Mouse (Mus musculus) c-Kit-positive CD71-negative TER-119-negative erythroid progenitor cells, embryonic 14.5 days (primary cell): ENCODE data around the gene Ap4s1.
"Not testable (repeated sequence)": the region's sequence is repeated elsewhere in the genome, so short reads cannot be mapped to it uniquely, and the experiment has no call there.

Experiments
- DNase-seq: peaks from one replicate; pipeline ENCODE4 v3.0.0-alpha.2; 2013; ENCODE audit warnings: low read depth

Gene Ap4s1

GRCm38 (mm10) chr12:51690893-51691844 is at the start of gene Ap4s1:
Ap4s1 (plus strand) TSS chr12:51691033.
- peak; percentile 41 for DNase-seq

- DNase-seq = peak; percentile 38
Observed at GRCm38 (mm10) chr12:51641871-51642270, 49.0 kb upstream of the Ap4s1 start.

DNA sequence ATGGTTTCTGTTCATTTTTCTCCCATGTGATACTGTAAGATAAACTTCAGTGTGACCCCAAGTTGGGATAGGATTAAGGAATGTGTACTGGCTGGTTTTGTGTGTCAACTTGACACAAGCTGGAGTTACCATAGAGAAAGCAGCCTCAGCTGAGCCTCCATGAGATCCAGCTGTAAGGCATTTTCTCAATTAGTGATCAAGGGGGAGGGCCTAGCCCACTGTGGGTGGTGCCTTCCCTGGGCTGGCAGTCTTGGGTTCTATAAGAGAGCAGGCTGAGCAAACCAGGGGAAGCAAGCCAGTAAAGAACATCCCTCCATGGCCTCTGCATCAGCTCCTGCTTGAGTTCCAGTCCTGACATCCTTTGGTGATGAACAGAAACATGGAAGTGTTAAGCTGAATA is 41.4 kb upstream of the Ap4s1 start:
- DNase-seq = not testable (repeated sequence)

- DNase-seq = no peak
Observed at GRCm38 (mm10) chr12:51655944-51656465, 34.8 kb upstream of the Ap4s1 start.

- no peak for DNase-seq
Observed at GRCm38 (mm10) chr12:51663011-51663410, 27.8 kb upstream of the Ap4s1 start.

GRCm38 (mm10) chr12:51663908-51664307 is 26.9 kb upstream of the Ap4s1 start:
- no peak for DNase-seq

- DNase-seq = no peak
Observed at GRCm38 (mm10) chr12:51666708-51667430, 24.0 kb upstream of the Ap4s1 start.

DNA sequence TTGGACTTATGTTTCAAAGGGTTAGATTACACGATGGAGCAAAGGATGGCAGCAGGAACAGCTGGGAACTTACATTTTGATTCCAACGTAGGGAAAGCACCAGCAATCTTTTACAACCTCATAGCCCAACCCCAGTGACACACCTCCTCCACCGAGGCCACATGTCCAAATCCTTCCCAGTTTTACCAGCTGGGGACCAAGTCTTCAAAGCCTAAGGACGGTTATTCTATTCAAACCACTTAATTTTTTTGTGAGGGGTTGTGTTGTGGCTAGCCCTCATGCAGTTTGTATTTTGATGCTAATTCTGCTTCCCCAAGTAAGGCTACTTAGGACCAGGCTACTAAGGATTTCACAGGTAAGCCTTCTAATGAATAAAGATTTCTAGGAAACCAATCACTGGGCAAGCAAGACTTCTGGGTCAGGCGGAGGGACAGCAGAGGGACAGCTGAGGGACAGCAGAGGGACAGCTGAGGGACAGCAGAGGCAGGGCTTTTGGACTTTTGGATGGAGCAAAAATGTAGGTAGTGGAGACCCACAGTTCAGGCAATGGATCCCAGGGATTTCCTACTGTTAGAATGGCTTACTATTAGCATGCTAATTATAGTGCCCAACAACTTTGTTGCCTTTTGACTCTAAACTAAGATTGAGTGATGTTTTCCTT is 19.5 kb upstream of the Ap4s1 start:
- no peak for DNase-seq

- DNase-seq = no peak
Observed at GRCm38 (mm10) chr12:51673270-51673669, 17.6 kb upstream of the Ap4s1 start.

- DNase-seq = no peak
Observed at GRCm38 (mm10) chr12:51676442-51676841, 14.4 kb upstream of the Ap4s1 start.

GRCm38 (mm10) chr12:51678844-51679243 is 12.0 kb upstream of the Ap4s1 start:
- DNase-seq = no peak

DNA sequence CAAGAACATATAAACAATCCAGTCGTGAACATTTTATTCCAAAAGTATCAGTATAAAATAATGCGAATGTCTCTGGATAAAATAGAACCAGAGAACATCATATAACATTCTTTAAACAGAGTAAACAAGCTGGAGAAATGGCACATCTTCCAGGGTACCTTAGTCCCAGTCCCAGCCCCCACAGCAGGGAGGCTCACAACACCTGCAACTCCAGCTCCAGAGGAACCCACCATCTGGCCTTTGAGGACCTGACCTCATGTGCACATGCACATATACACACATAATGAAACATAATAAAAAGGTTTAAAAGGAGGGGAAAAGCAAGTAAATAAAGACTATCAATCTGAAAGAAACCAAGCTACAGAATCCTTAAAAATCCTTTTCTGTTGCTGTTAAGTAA is 2.3 kb upstream of the Ap4s1 start:
- no peak for DNase-seq

- DNase-seq = peak; percentile 91
Observed at GRCm38 (mm10) chr12:51691845-51692632, 1.2 kb downstream of the Ap4s1 start, which contains the start of gene Strn3. Strn3 (minus strand) TSS chr12:51691897.

DNA sequence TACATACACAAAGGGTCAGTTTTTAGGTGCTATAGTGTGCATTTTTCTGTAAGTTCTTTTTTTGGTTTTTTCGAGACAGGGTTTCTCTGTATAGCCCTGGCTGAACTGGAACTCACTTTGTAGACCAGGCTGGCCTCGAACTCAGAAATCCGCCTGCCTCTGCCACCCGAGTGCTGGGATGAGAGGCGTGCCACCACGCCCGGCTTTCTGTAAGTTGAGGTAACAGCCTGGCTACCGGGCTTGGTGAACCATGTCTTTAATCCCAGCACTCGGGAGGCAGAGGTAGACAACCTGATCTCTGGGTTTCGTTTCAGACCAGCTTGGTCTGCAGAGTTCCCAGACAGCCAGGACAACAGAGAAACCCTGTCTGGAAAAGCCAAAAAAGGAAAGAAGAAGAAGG is 2.0 kb downstream of the Ap4s1 start:
- not testable (repeated sequence) for DNase-seq

DNA sequence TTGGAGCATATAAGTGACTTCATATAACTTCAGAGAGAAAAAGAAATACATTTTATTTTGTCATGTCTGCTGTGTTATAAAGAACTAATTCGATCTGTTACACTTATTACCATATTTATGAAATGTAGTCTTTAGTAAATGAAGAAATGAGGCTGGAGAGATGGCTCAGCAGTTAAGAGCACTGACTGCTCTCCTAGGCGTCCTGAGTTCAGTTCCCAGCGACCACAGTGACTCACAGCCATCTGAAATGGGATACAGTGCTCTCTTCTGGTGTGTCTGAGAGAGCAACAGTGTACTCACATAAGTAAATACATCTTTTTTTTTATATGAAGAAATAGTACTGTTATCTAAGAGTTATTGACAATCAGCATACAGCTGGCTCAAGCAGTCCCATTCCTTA is 2.6 kb downstream of the Ap4s1 start:
- no peak for DNase-seq

DNA sequence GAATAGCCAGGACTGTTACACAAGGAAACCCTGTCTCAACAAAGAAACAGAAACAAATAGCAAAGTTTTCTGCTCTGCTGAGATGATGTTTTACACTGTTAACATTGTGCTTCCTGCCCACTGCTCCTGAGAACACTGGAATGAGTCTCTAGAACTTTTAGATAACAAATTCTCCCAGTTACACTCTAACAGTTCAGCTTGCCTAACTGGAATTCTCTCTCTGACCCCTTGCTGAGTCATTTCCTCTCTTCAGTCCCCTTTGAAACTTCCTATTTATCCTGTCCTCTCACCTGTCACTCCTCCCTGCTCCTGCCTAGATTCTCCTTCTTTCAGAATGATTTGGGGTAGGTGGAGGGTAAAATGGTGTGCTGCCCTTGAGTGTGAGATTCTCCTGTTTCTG is 3.3 kb downstream of the Ap4s1 start:
- DNase-seq = no peak

GRCm38 (mm10) chr12:51694966-51695365 is 4.1 kb downstream of the Ap4s1 start:
- DNase-seq = no peak

DNA sequence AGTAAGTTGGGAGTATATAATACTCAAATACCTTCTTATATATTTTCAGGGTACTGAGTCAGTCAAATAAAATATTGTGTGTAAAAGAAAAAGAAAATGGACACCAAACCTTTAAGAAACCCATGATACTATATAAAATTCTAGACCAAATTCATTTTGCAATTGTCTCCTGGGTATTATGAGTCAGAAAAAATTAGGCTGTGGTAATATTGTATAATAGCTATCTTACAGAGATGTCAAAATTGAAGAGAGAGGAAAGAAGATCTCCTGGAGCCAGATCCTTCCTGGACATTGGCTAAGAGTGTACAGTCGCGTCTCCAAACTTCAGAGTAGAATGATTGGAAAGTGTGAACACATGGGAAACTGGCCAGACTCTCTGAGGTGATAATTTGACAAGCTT is 5.3 kb downstream of the Ap4s1 start:
- no peak for DNase-seq

DNA sequence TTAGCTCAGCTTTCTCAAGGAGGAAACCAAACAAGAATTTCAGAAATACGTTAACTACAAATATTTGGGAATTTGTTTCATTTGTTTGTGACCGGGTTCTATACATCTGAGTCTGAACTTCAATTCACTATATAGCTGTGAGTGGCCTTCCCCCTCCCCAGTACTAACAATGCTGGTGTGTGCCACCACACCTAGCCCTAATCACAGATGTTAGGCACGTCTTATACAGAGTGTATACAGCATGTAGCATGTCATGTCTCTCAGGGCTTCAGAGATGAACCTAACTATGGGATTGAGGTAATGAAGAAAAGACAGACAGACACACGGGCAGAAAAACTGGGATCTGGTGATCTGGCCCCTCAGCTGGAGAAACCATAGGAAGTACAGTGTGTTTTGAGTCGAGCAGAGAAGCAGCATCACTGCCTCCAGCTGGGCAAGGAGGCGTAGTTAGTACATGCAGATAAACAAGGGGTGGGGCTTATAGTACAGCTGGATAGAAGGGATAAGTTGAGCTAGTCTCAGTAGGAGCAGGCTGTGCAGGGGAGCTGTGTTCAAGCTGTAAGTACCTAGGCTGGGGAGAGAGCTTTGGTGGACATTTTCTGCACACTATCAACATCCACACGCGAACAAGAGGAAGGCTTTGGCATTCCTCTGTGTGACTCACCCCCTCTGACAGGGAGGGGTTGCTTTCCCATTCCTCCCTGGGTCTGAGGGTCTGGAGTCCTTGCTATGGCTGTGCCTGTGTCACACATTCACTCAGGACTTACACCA is 9.0 kb downstream of the Ap4s1 start:
- DNase-seq = no peak

DNA sequence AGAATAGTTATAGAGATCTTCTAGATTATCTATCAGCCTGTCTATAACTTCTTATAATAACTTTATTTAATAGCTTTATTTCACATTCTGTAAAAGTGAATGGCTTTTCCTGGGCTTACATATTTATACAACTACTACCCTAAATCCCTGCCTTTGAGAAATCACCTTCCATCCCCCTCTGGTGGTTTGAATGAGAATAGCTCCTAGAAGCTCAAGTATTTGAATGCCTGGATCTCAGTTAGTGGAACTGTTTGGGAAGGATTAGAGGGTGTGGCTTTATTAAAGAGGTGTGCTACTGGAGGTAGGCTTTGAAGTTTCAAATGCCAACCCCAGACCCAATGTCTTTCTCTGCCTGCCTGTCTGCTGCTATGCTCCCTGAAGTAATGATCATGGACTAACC is 10.9 kb downstream of the Ap4s1 start:
- no peak for DNase-seq

- no peak for DNase-seq
Observed at GRCm38 (mm10) chr12:51703859-51704258, 13.0 kb downstream of the Ap4s1 start.
